Mouse (Mus musculus): Measurements from ENCODE around the gene Mia.

GRCm38 (mm10) chr7:27221939-27222338 is 41.0 kb upstream of the Mia start:
- no peak for TF ChIP-seq FLI1 (IDR thresholded peaks at IDR 0.05; ENCODE audit: low read length)
- TF ChIP-seq GATA1 (IDR thresholded peaks at IDR 0.05; ENCODE audit: borderline replicate concordance, low read length) = no peak
